Mouse (Mus musculus) kidney, postnatal 25 days (tissue): ENCODE results near the gene Gata1.
"Not testable (repeated sequence)": the region's sequence is repeated elsewhere in the genome, so short reads cannot be mapped to it uniquely, and the experiment has no call there.

Source experiments
- DNase-seq, 2 experiments: peaks; one replicate each; pipeline ENCODE4 v3.0.0; 2021; ENCODE audit warnings: mixed read lengths in 2 of 2

Gene Gata1

GRCm38 (mm10) chrX:7977892-7978291 is at the start of gene Gata1:
Gene Gata1, minus strand, starts transcription at chrX:7978071.
- DNase-seq, result no peak

GRCm38 (mm10) chrX:8026811-8027210 is 48.9 kb upstream of the Gata1 start:
- no peak for DNase-seq

- no peak for DNase-seq
These were observed 46.9 kb upstream of the Gata1 start for GRCm38 (mm10) chrX:8024795-8025194.

GRCm38 (mm10) chrX:8020111-8020778 is 42.4 kb upstream of the Gata1 start:
- peak in 1 of 2 experiments; percentile 13 for DNase-seq

GRCm38 (mm10) chrX:8018286-8018685 is 40.4 kb upstream of the Gata1 start, which contains the start of gene Glod5:
Gene Glod5, minus strand, starts transcription at chrX:8018492.
- DNase-seq, result peak; percentile 75 to 81

- peak; percentile 25 to 44 for DNase-seq
These were observed 39.3 kb upstream of the Gata1 start for GRCm38 (mm10) chrX:8017142-8017541.

- not testable (repeated sequence) for DNase-seq
These were observed 37.8 kb upstream of the Gata1 start for GRCm38 (mm10) chrX:8015675-8016074.

GRCm38 (mm10) chrX:8013569-8014314 is 35.9 kb upstream of the Gata1 start:
- DNase-seq, result no peak

GRCm38 (mm10) chrX:8013157-8013556 is 35.3 kb upstream of the Gata1 start:
- DNase-seq, result no peak

- DNase-seq, result not testable (repeated sequence)
These were observed 31.5 kb upstream of the Gata1 start for GRCm38 (mm10) chrX:8009356-8009755.

GRCm38 (mm10) chrX:8008543-8008942 is 30.7 kb upstream of the Gata1 start:
- DNase-seq, result peak in 1 of 2 experiments; percentile 3

- no peak for DNase-seq
These were observed 25.1 kb upstream of the Gata1 start for GRCm38 (mm10) chrX:8002971-8003370.

GRCm38 (mm10) chrX:8002001-8002400 is 24.1 kb upstream of the Gata1 start:
- no peak for DNase-seq

GRCm38 (mm10) chrX:8000546-8001192 is 22.8 kb upstream of the Gata1 start:
- DNase-seq, result no peak

- DNase-seq, result peak; percentile 45 to 64
These were observed 15.3 kb upstream of the Gata1 start for GRCm38 (mm10) chrX:7993068-7993735.

GRCm38 (mm10) chrX:7992379-7993067 is 14.7 kb upstream of the Gata1 start:
- peak; percentile 45 to 73 for DNase-seq

GRCm38 (mm10) chrX:7981368-7981767 is 3.5 kb upstream of the Gata1 start:
- DNase-seq, result peak; percentile 12 to 56

- no peak for DNase-seq
These were observed 6.6 kb downstream of the Gata1 start for GRCm38 (mm10) chrX:7971292-7971691.

- no peak for DNase-seq
These were observed 9.0 kb downstream of the Gata1 start for GRCm38 (mm10) chrX:7968899-7969298.

GRCm38 (mm10) chrX:7968226-7968625 is 9.6 kb downstream of the Gata1 start:
- no peak for DNase-seq

- no peak for DNase-seq
These were observed 10.2 kb downstream of the Gata1 start for GRCm38 (mm10) chrX:7967596-7968201.

- DNase-seq, result no peak
These were observed 11.7 kb downstream of the Gata1 start for GRCm38 (mm10) chrX:7966161-7966560.
